8 mouse cellular contexts compared by ENCODE assay signal in genomic region chr13:48552181-48553090, GRCm38 (mm10). TPM values are rescaled to one million over a fixed set of nuclear protein-coding genes. Genes with fewer than 3 reads are reported as not detected.
DNase-seq lines count a peak whose midpoint lies in the region; ATAC-seq and TF ChIP-seq lines count a peak whose summit lies in the region.

No protein-coding gene starts in this region.

- peak; percentile 95 for ATAC-seq in forebrain, embryonic 15.5 days (replicated peaks)
- ATAC-seq in heart, postnatal 0 days (ENCODE audit: insufficient read depth, low read depth): peak; percentile 89

- no peak for TF ChIP-seq EP300 in heart, postnatal 0 days (IDR thresholded peaks at IDR 0.05; ENCODE audit: low read depth)

- H3K4me1 ChIP-seq in forebrain, embryonic 15.5 days: peaks cover 24% of the 10 kb centered on the region
- H3K4me1 ChIP-seq in heart, postnatal 0 days (ENCODE audit: control insufficient read depth, insufficient read depth): peaks cover 12% of the 10 kb centered on the region

- H3K36me3 ChIP-seq in forebrain, embryonic 15.5 days: no peaks in the 10 kb centered on the region
- no peaks in the 10 kb centered on the region for H3K36me3 ChIP-seq in heart, postnatal 0 days (replicated peaks; ENCODE audit: control insufficient read depth, insufficient read depth, low read length)

- DNase-seq in ES-CJ7 (ENCODE audit: low read depth, low spot score): peak; percentile 24
- peak; percentile 57 to 78 for DNase-seq in adrenal gland, postnatal 4 days (ENCODE audit: low spot score in 2 of 2)
- DNase-seq in heart, postnatal 0 days (ENCODE audit: low spot score): peak; percentile 78
- peak; percentile 87 for DNase-seq in layer of hippocampus, adult 11-12 months (ENCODE audit: low spot score)
- DNase-seq in lung, adult 18-20 months: peak; percentile 89 to 92
- DNase-seq in right cerebral cortex, postnatal 10 days (ENCODE audit: low spot score in 2 of 2): peak; percentile 96
- no peak for DNase-seq in retina, postnatal 1 day

- H3K27me3 ChIP-seq in forebrain, embryonic 15.5 days: no peaks in the 10 kb centered on the region
- H3K27me3 ChIP-seq in heart, postnatal 0 days (ENCODE audit: control insufficient read depth, insufficient read depth, low read length): no peaks in the 10 kb centered on the region

- H3K9ac ChIP-seq in forebrain, embryonic 15.5 days (replicated peaks): peak overlapping the region; percentile 44
- H3K9ac ChIP-seq in heart, postnatal 0 days (replicated peaks; ENCODE audit: low read depth, low read length): peak overlapping the region; percentile 52

- peak overlapping the region; percentile 94 for H3K27ac ChIP-seq in forebrain, embryonic 15.5 days (replicated peaks)
- peak overlapping the region; percentile 88 for H3K27ac ChIP-seq in heart, postnatal 0 days (ENCODE audit: low read depth)

- no peaks in the 10 kb centered on the region for H3K9me3 ChIP-seq in forebrain, embryonic 15.5 days
- H3K9me3 ChIP-seq in heart, postnatal 0 days (replicated peaks; ENCODE audit: control insufficient read depth, low read length): no peaks in the 10 kb centered on the region

- peak overlapping the region; percentile 27 for H3K4me3 ChIP-seq in forebrain, embryonic 15.5 days
- peak overlapping the region; percentile 27 for H3K4me3 ChIP-seq in heart, postnatal 0 days (ENCODE audit: low read depth, low read length)

- TF ChIP-seq CTCF in heart, postnatal 0 days (IDR thresholded peaks at IDR 0.05; ENCODE audit: low read depth): no peak

- WGBS in forebrain, embryonic 15.5 days: 36% methylated on average over 21 of the region's 21 CpGs
- 8% methylated on average over 21 of the region's 21 CpGs for WGBS in heart, postnatal 0 days

- peak overlapping the region; percentile 47 for H3K4me2 ChIP-seq in forebrain, embryonic 15.5 days (replicated peaks)
- H3K4me2 ChIP-seq in heart, postnatal 0 days (ENCODE audit: low read depth, low read length): peak overlapping the region; percentile 57

RNA-seq across cellular contexts. Expression of gene A830005F24Rik, which starts 39.1 kb away (rescaled TPM):
- not detected for total RNA-seq in adrenal gland, postnatal 4 days (2021)
- 3.1 and 3.3 TPM in 2 replicates for polyA plus RNA-seq in forebrain, embryonic 15.5 days (2015; fragmentation: Nextera tagmentation; extraction: Ambion mirVana)
- total RNA-seq in heart, postnatal 0 days (2014; rRNA removed; ENCODE audit: low replicate concordance): not detected in 2 replicates
- 0.20 and 0.21 TPM in 2 replicates for polyA plus RNA-seq in heart, postnatal 0 days (2015; fragmentation: Nextera tagmentation; extraction: Ambion mirVana)

RNA-seq across cellular contexts. Expression of gene Zfp169, which starts 39.2 kb away (rescaled TPM):
- total RNA-seq in adrenal gland, postnatal 4 days (2021): 10 to 100 TPM; 11.7 to 12.0 TPM
- 6.8 and 10.2 TPM in 2 replicates for polyA plus RNA-seq in forebrain, embryonic 15.5 days (2015; fragmentation: Nextera tagmentation; extraction: Ambion mirVana)
- total RNA-seq in heart, postnatal 0 days (2014; rRNA removed; ENCODE audit: low replicate concordance): 3.8 and 4.3 TPM in 2 replicates
- 0.93 and 1.0 TPM in 2 replicates for polyA plus RNA-seq in heart, postnatal 0 days (2015; fragmentation: Nextera tagmentation; extraction: Ambion mirVana)
